Mouse (Mus musculus): Measurements from ENCODE around the gene Ankrd55.

Ankrd55 gene

GRCm38 (mm10) chr13:112288225-112289178 lies at the start of gene Ankrd55:
Gene Ankrd55, plus strand, starts transcription at chr13:112288451.
- DNase-seq (ENCODE audit: low read depth), result no peak

GRCm38 (mm10) chr13:112239239-112239638 lies 49.0 kb upstream of the Ankrd55 start:
- no peak for DNase-seq (ENCODE audit: low read depth)

DNA sequence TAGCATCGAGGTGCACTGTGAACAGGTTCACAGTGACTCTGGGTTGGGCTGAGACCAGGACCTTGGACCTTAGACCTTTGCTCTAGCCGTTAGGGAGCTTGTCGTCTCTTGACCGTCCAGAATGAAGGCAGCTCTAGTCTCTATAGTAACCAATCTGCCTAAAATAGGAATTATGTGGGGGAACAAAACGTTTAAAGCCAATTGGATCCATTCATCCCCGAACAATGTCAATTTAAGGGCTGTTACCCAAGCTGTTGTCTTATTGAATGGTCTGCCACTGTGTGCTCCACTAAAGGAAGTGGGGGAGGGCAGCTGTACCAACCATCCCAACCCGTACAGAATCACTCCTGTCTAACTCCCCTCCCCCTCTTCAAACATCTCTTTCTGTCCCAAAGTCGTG lies 46.8 kb upstream of the Ankrd55 start:
- DNase-seq (ENCODE audit: low read depth), result no peak

DNA sequence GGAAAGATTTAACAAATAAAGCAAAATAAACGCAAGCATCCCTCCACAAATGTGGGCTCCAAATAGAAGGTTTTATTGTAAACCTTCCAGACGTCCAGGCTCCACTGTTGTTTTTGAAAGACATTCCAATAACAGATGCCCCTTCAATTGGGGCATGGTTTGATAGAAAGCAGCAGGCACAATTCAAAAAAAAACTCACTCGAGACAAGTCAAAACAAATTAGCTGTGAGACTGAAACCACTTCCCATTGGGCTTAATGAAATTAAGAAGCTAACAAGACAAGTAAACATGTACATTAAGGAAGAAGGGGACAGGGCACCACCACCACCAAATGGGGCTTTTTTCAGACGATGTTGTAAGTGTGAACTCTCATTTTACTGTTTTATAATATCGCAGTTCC lies 43.1 kb upstream of the Ankrd55 start:
- no peak for DNase-seq (ENCODE audit: low read depth)

DNA sequence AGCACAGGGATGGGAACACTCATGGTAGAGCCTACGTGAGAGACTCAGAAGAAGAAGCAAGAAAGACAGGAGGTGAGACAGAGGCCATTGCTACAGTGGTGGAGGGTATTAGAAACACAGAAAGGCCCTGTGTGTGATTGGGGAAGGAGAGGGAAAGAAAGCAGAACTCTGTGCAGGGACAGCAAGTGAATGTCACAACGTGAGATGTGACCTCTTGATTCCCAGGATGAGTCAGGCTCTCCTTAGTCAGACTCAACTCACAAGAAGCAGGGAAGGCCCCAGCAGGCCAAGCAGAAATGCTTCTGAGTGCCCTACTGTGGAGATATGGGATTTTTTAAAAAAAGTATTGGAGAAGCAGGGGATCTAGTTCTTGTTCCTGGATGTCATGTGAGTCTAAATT lies 36.8 kb upstream of the Ankrd55 start:
- DNase-seq (ENCODE audit: low read depth), result no peak

DNA sequence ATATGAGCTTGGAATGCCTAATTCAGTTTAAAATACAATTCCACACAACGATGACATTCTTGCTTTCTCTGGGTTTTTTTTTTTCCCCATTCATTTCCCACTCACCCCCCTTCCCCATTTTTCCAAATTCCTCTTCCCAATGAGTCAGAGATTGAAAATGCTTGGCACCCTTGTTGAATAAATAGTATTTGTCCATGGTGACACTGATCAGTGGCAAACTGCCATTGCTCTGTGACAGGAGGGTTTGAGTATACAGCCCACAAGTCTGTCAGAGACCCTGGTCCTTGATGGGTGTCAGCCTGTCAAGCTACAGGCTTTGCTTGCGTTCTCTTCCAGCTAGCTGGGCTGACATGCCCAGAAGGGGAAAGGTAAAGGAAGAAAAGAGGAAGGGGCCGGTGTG lies 36.2 kb upstream of the Ankrd55 start:
- DNase-seq (ENCODE audit: low read depth), result no peak

DNA sequence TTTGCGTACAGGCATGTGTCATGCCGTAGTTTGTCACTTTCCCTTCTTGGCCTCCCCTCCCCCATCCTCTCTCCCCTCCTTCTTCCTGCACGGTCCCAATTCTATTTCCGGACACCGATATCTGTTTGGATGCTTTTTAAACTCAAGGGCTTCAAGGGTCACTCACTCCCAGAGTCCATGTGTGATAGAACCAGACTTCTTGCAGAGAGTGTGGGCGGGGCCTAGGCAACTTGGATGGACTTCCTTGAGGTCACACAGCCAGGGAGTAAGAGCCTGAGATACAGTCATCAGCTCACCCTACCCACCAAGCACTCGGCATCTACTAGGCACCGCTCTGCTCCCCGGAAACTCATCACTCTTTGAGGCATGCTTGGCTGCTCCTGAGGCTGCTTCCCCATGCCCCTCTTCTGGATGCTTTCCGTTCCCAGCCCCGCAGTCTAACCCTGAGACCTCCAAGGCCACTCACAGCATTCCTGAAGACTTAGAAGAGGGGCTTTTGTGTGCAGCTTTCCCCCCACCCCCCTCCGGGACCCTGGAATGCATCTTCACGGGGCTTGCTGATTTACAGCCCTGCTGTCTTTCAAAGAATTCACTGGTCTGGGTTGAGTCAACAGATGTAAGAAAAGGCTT lies 35.1 kb upstream of the Ankrd55 start:
- DNase-seq (ENCODE audit: low read depth), result no peak

- DNase-seq (ENCODE audit: low read depth), result no peak
These were observed 34.1 kb upstream of the Ankrd55 start for GRCm38 (mm10) chr13:112254116-112254515.

DNA sequence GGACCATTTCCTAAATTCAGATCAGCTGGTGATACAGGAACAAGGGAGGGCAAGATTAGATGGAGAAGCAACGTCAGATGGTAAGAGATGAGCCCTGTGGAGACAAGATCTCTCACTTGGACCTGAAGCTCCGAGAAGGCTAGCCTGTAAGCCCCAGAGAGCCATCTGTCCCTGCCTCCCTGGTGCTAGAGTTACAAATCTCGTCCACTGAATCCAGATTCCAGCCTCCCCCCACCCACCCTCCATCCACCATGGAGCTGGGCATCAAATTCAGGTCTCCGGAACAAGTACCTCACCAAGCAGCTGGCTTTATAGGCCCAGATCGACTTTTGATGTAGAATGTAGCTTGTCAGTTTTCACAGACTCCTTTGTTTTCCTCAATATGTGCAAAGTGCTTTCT lies 32.4 kb upstream of the Ankrd55 start:
- no peak for DNase-seq (ENCODE audit: low read depth)

DNA sequence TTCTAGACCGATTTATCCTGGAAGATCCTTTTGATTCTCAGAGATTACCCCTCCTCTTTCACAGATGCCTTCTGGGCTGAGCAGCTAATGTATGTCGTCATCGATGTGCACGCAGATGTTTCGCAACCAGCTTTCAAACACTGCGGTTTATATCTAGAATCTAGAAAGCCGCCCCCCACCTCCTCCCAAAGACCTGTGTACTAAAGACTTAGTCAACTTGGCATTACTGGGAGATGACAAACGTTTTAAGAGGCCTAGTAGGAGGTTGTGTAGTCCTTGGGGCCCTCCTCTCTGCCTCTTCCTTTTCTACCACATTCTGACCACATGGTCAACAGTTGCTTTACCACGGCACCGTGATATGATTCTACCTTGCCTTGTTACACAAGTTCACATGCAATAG lies 29.8 kb upstream of the Ankrd55 start:
- DNase-seq (ENCODE audit: low read depth), result no peak

DNA sequence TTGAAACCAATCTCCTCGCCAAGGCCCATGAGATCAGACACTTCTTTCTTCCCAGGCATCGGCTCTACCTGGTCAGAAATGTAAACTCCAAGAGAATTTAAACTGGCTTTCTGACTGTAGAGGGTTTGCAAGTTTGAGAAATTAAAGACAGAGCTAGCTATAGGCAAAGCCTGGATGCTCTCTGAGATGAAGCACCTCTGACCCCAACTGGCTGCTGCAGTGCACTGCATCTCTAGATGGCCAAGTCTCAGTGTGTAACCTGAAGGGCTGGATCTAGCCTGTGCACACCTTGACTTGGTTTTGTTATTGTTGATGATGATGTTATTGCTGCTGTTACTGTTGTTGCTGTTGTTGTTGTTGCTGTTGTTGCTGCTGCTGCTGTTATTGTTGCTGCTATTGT lies 28.9 kb upstream of the Ankrd55 start:
- peak; percentile 36 for DNase-seq (ENCODE audit: low read depth)

- no peak for DNase-seq (ENCODE audit: low read depth)
These were observed 23.6 kb upstream of the Ankrd55 start for GRCm38 (mm10) chr13:112264666-112265065.

GRCm38 (mm10) chr13:112271901-112272537 lies 16.2 kb upstream of the Ankrd55 start:
- no peak for DNase-seq (ENCODE audit: low read depth)

GRCm38 (mm10) chr13:112274636-112275035 lies 13.6 kb upstream of the Ankrd55 start:
- DNase-seq (ENCODE audit: low read depth), result no peak

GRCm38 (mm10) chr13:112275951-112276350 lies 12.3 kb upstream of the Ankrd55 start:
- DNase-seq (ENCODE audit: low read depth), result no peak

DNA sequence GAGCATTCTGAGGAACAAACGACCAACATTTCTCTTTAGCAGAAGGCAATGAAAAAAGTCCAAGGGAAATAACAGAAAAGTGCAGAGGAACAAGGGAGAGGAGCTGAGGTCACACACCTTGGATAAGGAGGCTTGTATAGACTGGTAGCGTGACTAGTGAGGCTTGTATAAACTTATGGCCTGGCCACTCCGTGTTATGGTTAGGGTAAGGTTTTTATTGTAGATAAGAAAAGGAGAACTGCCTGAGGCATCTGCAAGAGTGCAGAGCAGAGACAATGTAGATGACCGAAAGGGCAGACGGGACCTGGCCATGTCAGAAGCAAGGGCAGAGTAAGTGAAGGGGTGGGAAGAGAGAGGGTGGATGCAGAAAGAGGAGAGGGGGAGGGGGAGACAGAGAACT lies 10.7 kb upstream of the Ankrd55 start:
- DNase-seq (ENCODE audit: low read depth), result no peak

- no peak for DNase-seq (ENCODE audit: low read depth)
These were observed 10.0 kb upstream of the Ankrd55 start for GRCm38 (mm10) chr13:112278251-112278650.

- no peak for DNase-seq (ENCODE audit: low read depth)
These were observed 1.1 kb upstream of the Ankrd55 start for GRCm38 (mm10) chr13:112287135-112287534.

GRCm38 (mm10) chr13:112287571-112288224 lies 553 bp upstream of the Ankrd55 start:
- no peak for DNase-seq (ENCODE audit: low read depth)

GRCm38 (mm10) chr13:112289338-112289737 lies 1.1 kb downstream of the Ankrd55 start:
- no peak for DNase-seq (ENCODE audit: low read depth)

DNA sequence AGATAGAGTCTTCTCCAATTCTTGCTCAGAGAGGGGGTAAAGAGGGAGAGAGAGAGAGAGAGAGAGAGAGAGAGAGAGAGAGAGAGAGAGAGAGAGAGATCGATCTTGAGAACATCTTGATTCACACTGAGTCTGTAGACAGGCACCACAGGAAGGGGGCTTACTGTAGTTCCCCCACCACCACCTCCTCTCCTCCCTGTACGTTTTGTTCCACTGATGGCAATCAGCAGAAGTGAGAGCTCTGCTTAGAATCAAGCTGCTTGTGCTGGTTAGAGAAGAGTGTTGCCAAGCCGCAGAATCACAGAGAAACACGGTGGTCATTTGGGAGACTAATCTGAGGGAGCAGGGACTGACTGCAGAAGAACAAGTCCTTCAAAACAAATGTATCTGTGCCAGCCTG lies 1.7 kb downstream of the Ankrd55 start:
- DNase-seq (ENCODE audit: low read depth), result no peak

- DNase-seq (ENCODE audit: low read depth), result no peak
These were observed 4.2 kb downstream of the Ankrd55 start for GRCm38 (mm10) chr13:112292489-112292888.
